Mouse (Mus musculus): ENCODE measurements around the gene Ube2d2b.
A peak's percentile ranks its signal among the peaks of the same experiment; 100 is the strongest.

Gene Ube2d2b

DNA sequence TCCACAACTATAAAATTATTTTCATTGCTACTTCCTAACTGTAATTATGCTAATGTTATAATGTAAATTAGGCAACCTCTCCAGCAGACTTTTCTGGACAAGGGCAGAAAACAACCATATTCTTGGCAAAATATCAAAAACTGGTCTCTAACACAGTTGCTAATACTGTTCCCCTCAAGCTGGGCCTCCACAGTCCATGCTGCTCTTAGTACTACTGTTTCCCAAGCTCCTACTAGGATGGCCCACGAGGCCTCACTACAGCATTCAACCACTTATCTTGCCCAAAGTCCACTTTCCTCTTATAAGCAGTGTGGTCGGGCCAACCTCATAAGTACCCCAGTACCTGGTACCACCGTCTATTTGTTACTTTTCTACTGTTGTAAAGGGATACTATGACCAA is 24.7 kb downstream of the Ube2d2b start:
- no peak for DNase-seq (ENCODE audit: extremely low read depth, low read depth)

DNA sequence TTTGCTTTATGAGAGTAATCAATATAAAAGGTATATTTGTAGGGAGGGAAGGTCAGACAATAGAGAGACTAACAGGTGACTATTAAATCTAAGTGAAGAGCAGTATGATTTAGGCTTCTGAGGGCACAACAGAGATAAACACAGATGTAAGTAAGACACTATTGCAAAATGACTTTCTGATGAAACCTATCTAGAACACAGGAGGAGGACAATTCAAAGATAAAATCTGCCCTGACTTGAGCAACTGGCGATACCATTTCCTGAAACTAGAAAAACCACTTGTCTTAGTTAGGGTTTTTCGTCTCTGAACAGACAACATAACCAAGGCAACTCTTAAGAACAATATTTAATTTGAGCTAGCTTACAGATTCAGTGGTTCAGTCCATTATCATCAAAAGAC is 25.6 kb downstream of the Ube2d2b start:
- DNase-seq (ENCODE audit: extremely low read depth, low read depth): no peak

DNA sequence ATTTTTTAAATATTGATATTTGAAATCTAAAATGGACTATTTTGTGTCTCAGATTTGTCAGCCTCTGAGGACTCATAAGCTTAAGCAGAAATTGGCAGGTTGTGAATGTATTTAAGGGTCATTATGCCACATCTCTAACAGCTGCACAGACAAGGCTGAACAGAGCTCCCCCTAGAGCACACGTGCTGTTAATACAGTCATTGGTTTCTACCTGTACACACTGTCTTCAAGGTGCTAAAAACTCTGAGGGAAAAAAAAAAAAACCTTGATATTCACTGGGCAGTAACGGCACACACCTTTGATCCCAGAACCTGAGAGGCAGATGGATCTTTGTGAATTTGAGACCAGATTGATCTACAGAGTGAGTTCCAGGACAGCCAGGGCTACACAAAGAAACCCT is 29.1 kb downstream of the Ube2d2b start:
- no peak for DNase-seq (ENCODE audit: extremely low read depth, low read depth)

DNA sequence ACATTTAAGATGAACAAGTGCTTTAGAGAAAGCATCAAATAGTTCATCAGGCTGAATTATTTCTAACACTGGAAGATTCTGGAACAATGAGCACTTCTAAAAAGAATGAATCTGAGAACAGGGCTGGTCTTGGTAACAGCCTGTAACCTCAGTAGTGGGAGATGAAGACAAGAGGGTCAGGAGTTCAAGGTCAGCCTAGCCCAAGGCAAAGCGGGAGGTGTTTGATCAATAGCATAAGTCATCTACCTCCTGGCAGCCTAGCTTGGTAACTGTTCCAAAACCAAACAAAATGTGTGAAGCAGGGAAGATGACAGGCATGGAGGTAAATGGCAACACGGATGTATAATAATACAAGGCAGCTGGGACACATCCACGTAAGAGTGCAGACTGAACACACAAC is 34.1 kb downstream of the Ube2d2b start:
- DNase-seq (ENCODE audit: extremely low read depth, low read depth): no peak

DNA sequence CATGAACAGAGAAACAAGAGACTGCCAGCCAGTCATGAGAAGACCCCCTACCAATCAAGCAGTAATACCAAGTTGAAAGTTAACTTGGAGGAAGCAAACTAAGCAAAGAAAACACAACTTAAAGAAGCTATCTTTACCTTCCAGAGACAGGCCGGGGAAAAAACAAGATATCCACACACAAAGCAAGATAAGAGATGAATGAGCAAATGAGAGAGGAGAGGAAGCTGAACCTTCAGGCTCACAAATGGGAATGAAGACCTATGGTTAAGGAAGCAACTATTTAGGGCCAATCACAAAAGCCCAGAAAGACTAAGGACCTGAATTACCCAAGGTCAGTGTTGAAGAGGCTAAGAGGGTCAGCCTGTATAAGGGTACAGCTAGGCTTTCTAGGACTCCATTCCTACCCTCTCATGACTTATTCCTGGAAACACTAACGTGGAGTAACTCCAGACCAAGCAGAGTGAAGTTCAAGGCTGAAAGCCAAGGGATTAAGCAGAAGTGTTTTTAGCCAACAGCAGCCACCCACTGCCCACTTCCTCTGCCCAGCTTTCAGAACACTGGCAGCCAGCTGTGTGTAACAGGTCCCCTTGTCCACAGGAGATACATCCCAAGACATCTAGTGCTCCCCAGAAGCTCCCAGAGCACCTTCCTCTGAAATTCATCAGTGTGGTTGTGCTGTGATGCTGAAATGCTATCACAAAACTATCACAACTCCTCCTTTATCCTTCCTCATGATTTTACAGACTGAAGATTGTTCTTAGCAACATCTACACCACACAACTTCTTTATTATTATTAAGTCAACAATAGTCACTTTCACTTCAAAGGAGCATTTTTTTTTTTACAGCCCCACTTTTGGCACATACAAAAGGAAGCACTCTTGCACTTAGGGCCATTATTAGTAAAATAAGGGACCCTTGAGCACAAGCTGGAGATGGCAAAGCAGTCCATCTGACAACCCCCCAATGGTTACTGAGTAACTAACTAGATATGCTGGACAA is 36.5 kb downstream of the Ube2d2b start:
- DNase-seq (ENCODE audit: extremely low read depth, low read depth): peak; percentile 63

DNA sequence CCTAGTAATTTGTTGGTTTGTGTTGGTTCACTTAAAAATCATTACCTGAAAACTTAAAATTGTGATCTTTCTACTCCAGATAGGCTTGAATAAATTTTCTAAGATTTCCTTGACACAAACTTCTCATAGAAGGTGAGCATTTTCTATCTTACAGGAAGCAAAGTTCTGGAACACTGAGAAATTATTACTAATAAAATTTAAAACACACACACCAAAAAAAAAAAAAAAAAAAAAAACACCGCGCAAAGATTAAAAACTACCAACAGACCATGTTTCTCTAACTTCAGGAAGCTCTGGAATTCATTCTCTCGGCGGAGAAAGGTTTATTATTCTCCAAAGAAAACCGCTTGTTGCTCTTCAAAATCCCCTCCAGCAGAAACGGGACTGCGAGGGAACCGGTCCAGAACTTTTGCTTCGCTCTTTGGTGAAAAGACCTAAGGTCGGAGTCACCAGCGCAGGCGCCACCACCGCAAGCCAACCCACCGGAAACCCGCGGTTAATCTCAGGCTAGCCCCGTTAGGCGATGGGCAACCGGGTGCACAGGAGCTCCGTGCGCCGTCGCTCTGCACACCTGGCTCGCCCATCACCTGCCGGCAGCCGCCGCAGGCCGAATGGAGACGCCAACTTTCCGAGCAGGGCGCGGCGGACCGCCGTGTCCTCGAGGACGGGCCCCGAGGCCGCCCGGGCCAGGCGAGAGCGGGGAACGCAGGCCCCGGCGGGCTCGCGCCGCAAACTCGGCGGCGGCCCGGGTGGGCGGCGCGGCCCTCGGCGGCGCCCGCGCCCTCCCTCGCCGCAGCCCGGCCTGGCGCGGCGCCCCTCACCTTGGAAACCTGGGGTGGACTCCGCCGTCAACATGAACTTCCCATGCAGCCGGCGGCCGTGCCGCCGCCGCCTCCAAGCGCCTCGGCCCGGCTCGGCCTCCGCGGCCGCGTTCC is 38.3 kb downstream of the Ube2d2b start:
- DNase-seq (ENCODE audit: extremely low read depth, low read depth): no peak

DNA sequence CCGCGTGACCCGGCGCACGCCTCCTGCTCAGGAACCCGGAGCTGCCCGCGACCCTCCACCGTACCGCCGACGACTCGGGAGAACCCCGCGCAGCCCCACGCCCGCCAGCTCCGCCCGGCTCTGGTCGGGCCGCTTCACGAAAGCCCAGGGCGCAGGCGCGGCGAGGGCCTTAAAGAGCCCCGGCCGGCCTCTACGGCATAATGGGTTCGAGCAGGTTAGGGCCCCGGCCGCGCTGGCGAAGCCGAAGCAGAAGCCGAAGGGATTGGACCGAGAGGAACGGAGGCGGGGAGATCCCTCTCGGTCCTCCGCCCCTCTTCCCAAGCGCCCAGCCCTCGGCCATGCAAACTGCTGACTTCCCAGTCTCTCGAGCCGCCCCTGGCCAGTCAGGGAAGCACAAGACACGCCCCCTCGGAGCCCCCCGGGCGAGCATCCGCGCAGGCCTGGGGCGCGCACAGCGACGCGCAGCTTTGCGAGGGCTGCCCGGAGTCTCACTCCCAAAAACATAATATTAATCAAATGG is 39.1 kb downstream of the Ube2d2b start:
- peak; percentile 72 for DNase-seq (ENCODE audit: extremely low read depth, low read depth)

DNA sequence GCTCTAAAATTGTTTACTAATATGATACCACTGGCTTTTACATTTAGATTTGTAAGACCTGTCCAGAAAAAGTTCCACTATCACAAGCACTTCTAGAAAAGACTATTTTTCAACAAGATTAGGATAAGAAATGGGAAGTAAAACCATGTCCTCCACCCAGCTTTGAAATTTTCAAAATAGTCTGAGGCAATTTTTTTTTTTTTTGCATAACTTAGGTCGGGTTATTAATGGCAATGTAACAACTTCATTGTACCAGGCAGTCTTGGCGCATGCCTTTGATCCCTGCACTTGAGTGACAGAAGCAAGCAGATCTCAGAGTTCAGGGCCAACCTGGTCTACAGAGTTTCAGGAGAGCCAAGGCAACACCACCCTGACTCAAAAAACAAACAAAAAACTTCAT is 39.8 kb downstream of the Ube2d2b start:
- no peak for DNase-seq (ENCODE audit: extremely low read depth, low read depth)

DNA sequence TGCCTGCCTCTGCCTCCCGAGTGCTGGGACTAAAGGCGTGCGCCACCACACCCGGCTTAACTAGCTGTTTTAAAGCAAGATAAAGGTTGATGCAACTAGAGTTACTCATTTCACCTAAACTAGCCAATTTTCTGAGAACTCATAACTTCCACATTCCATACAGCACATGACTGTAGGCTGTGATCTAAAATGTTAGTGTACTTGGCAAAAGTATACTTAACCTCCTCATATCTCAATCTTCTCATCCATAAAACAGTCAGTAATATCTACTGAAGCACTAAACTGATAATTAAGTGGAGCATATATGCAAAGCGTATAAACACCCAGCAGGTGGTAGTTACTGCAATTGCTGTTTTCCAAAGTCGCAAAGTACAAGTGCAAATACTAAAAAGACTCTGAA is 43.4 kb downstream of the Ube2d2b start:
- DNase-seq (ENCODE audit: extremely low read depth, low read depth): no peak

DNA sequence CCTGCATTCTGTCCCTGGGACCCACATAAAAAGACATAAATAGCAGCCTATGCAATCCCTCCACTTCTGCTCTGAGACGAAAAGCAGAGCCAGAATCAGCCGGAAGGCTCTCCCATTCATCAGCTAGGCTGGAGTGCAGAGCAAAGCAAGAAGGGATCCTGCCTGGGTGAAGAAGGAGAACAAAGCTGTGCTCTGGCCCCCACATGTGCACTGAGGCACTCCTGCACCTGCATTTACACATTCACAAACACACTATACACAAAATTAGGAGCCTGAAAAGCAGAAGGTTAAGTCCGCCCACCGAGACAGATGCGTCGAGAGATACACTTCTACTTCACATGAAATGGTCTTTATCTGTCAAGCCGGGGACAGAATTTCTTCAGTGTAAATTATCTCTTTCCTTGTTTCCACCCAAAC is 44.0 kb downstream of the Ube2d2b start:
- peak; percentile 73 for DNase-seq (ENCODE audit: extremely low read depth, low read depth)

DNA sequence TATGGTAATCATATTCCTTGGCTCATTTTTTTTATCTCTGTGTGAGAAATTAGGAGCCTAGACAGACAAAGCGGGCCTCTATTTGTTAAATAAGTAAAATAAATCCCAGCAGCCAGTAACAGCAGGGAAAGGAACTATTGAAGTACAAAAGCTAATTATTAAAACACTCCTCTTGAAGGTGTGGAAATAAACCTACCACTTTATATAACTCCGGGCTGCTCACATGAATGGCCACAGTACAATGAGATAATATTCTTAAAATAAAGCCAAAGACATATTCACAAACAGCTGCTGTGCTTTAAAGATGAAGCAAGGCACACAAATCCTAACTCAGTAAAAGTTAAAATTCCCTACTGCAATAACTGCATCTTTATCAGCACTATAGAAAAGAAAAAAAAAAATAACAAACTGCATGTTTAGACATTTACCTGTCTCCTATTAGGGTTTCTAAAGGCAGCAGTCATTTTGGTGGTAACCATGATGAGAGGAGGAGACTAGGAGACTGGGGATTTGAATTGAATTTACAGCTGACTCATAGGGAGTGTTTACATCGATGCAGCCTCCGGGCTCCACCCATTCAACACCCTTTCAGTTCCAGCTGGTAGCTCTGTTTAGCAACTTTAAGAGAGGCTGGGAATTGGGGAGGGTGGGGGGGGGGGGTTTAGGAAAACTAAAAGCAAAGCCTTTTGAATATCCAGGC is 44.8 kb downstream of the Ube2d2b start, which contains the start of gene Evi5:
Evi5 (minus strand) TSS at position 547 of the 700 bp plus-strand sequence.
- peak; percentile 38 for DNase-seq (ENCODE audit: extremely low read depth, low read depth)

DNA sequence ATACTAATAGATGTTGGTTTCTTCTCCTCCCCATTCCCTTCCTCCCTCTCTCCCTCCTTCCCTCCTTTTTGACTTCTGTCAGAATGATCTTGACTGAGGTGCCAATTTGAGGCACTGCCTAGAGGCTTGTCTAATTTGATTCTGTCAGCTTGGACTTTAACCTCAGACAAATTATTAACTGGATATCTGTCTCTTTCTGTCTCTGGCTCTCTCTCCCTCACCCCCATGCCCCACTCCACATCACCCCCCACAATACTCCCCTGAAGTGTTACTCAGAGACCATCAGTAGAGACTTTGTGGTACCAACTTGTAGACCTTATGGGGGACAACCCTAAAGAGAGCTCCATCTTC is 45.3 kb downstream of the Ube2d2b start:
- no peak for DNase-seq (ENCODE audit: extremely low read depth, low read depth)

DNA sequence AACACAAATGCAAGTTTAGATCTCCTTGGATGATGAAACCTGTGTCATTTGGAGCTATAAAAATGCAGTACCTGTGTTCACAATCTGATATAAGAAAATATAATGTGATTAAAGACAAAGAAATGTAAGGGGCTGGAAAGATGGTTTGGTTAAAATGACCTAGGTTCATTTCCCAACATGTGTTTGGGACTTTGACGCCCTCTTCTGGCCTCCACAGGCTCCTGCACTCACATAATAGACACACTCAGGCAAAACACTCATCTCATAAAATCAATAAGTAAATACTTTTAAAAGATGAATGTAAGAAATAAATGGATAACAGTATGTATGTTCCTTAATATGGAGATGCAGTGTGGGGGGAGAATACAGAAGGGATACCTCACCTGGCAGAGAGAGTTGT is 47.2 kb downstream of the Ube2d2b start:
- DNase-seq (ENCODE audit: extremely low read depth, low read depth): no peak

DNA sequence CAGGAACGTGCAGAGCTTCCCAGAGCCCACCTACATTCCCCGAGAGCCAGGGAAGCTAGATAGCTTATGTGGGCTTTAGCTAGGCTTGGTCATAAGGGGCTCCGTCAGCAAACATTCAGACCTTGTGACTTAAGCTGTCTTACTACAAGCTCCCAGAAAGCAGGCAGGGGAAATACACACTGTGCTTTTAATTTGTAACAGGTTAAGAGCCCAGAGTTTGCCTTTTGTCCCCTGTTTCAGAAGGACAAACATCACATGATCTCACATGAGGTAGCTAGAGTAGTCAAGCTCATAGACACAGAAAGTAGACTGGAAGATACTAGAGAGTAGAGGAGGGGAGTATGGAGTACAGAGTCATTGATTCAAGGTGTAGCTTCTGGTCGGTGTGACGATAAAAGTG is 50.8 kb downstream of the Ube2d2b start:
- DNase-seq (ENCODE audit: extremely low read depth, low read depth): no peak

Measured in MEL-GATA-1-ER (cell line).